Mouse (Mus musculus) kidney, postnatal 0 days (tissue): ENCODE measurements around the gene Mb21d2. TPM values are rescaled to one million over a fixed set of nuclear protein-coding genes. Genes with fewer than 3 reads are reported as not detected.

Experiments used
- ATAC-seq: fragments of 200-750 bp; cut with Nextera tagmentation; replicated peaks from 2 replicates; pipeline ENCODE4 v1.8.0; 2017; ENCODE audit warnings: low read depth, moderate number of reproducible peaks, moderate TSS enrichment, moderate library complexity; ENCODE audit not compliant: low FRiP score
- DNase-seq: peaks from one replicate; pipeline ENCODE4 v3.0.0-alpha.2; 2016; ENCODE audit warnings: low spot score
- H3K27ac ChIP-seq: fragments of 300-500 bp; sonication (generic); 2 replicates; pipeline ENCODE4 v1.5.1; 2014; ENCODE audit warnings: mild to moderate bottlenecking
- H3K27me3 ChIP-seq: fragments of 300-500 bp; sonication (generic); 2 replicates; pipeline ENCODE4 v1.6.1; 2014; ENCODE audit warnings: low read length, mixed read lengths; ENCODE audit not compliant: insufficient read depth
- H3K36me3 ChIP-seq: fragments of 300-500 bp; sonication (generic); 2 replicates; pipeline ENCODE4 v1.6.1; 2014; ENCODE audit warnings: low read length, mixed read lengths; ENCODE audit not compliant: insufficient read depth
- H3K4me1 ChIP-seq: fragments of 300-500 bp; sonication (generic); replicated peaks from 2 replicates; pipeline ENCODE4 v1.6.1; 2014; ENCODE audit warnings: antibody characterized with exemption, low read length, mixed read lengths; ENCODE audit not compliant: insufficient read depth
- H3K4me2 ChIP-seq: fragments of 300-500 bp; sonication (generic); 2 replicates; pipeline ENCODE4 v1.6.1; 2014; ENCODE audit warnings: mild to moderate bottlenecking, low read length, moderate library complexity, mixed read lengths
- H3K4me3 ChIP-seq: fragments of 300-500 bp; sonication (generic); replicated peaks from 2 replicates; pipeline ENCODE4 v1.5.1; 2014; ENCODE audit warnings: low read depth, low read length
- H3K9ac ChIP-seq: fragments of 300-500 bp; sonication (generic); 2 replicates; pipeline ENCODE4 v1.6.1; 2014; ENCODE audit warnings: low read depth, low read length
- H3K9me3 ChIP-seq: fragments of 300-500 bp; sonication (generic); replicated peaks from 2 replicates; pipeline ENCODE4 v1.6.1; 2016; ENCODE audit warnings: low read length, inconsistent platforms, mixed read lengths
- CTCF ChIP-seq: IDR thresholded peaks from 2 replicates; pipeline ENCODE4 v1.5.1; 2016; ENCODE audit warnings: antibody characterized with exemption, low read depth, mild to moderate bottlenecking, moderate library complexity
- WGBS: fragments of 180-500 bp; shearing (Covaris S2); extraction: QIAGEN DNeasy Blood & Tissue Kit; methylation state at CpG from one replicate; pipeline ENCODE4 v1.1.7; 2014; 5-methylcytosine and 5-hydroxymethylcytosine counted together
- polyA plus RNA-seq: library from polyadenylated mRNA; unstranded; fragments of >200 nt; fragmentation: Nextera tagmentation; extraction: Ambion mirVana; gene quantifications from 2 replicates; pipeline ENCODE4 v1.2.1, GENCODE M21; 2015

Mb21d2 gene
- polyA plus RNA-seq, 1 experiment from 2014 or later: 6.9 TPM

GRCm38 (mm10) chr16:28821774-28822173 is 107.7 kb downstream of the Mb21d2 start:
- ATAC-seq (no peak), DNase-seq (no peak)
- no peaks in the 10 kb centered on the region for H3K27me3 ChIP-seq
- no peak overlapping the region for H3K4me2 ChIP-seq
- no peaks in the 10 kb centered on the region for H3K4me1 ChIP-seq
- 62% methylated on average over 6 of the region's 6 CpGs for WGBS
- no peaks in the 10 kb centered on the region for H3K9me3 ChIP-seq
- no peak overlapping the region for H3K27ac ChIP-seq
- H3K9ac ChIP-seq: no peak overlapping the region
- H3K4me3 ChIP-seq: no peak overlapping the region
- no peak for TF ChIP-seq CTCF
- no peaks in the 10 kb centered on the region for H3K36me3 ChIP-seq

- ATAC-seq (no peak), DNase-seq (no peak)
- H3K4me1 ChIP-seq: no peaks in the 10 kb centered on the region
- WGBS: 45% methylated on average over 5 of the region's 5 CpGs
- no peak overlapping the region for H3K4me3 ChIP-seq
- no peaks in the 10 kb centered on the region for H3K36me3 ChIP-seq
- H3K27ac ChIP-seq: no peak overlapping the region
- H3K4me2 ChIP-seq: no peak overlapping the region
- TF ChIP-seq CTCF: no peak
- H3K27me3 ChIP-seq: no peaks in the 10 kb centered on the region
- no peak overlapping the region for H3K9ac ChIP-seq
- no peaks in the 10 kb centered on the region for H3K9me3 ChIP-seq
Measured at GRCm38 (mm10) chr16:28818749-28819285, 110.7 kb downstream of the Mb21d2 start.

- Histone ChIP-seq H3K4me2 (no peak overlapping the region), H3K27ac (no peak overlapping the region), H3K4me1 (no peaks in the 10 kb centered on the region), H3K9ac (no peak overlapping the region), H3K36me3 (no peaks in the 10 kb centered on the region), H3K9me3 (no peaks in the 10 kb centered on the region; the same call in 1 of the 2 replicates), H3K27me3 (no peaks in the 10 kb centered on the region), H3K4me3 (no peak overlapping the region)
- no peak for TF ChIP-seq CTCF
- DNase-seq (no peak), ATAC-seq (no peak)
- WGBS: 71% methylated on average over 1 of the region's 1 CpGs
Measured at GRCm38 (mm10) chr16:28813290-28813689, 116.2 kb downstream of the Mb21d2 start.

GRCm38 (mm10) chr16:28809089-28809488 is 120.4 kb downstream of the Mb21d2 start:
- H3K4me1 ChIP-seq: no peaks in the 10 kb centered on the region
- H3K9ac ChIP-seq: no peak overlapping the region
- H3K36me3 ChIP-seq: no peaks in the 10 kb centered on the region
- no peaks in the 10 kb centered on the region; the same call in 1 of the 2 replicates for H3K9me3 ChIP-seq
- ATAC-seq: no peak
- H3K27ac ChIP-seq: no peak overlapping the region
- no peaks in the 10 kb centered on the region for H3K27me3 ChIP-seq
- no peak overlapping the region for H3K4me2 ChIP-seq
- WGBS: 56% methylated on average over 1 of the region's 1 CpGs
- TF ChIP-seq CTCF: no peak
- peak; percentile 23 for DNase-seq
- no peak overlapping the region for H3K4me3 ChIP-seq

- DNase-seq (peak; percentile 58), ATAC-seq (no peak)
- Histone ChIP-seq H3K27me3 (no peaks in the 10 kb centered on the region), H3K4me2 (no peak overlapping the region), H3K4me1 (no peaks in the 10 kb centered on the region), H3K27ac (no peak overlapping the region), H3K4me3 (no peak overlapping the region), H3K36me3 (no peaks in the 10 kb centered on the region), H3K9me3 (no peaks in the 10 kb centered on the region), H3K9ac (no peak overlapping the region)
- 4% methylated on average over 4 of the region's 4 CpGs for WGBS
- TF ChIP-seq CTCF: peak; percentile 80
Measured at GRCm38 (mm10) chr16:28793115-28793514, 136.4 kb downstream of the Mb21d2 start.

Other genes starting within 250 kb of the Mb21d2 start
- gene Fgf12, start 176.6 kb downstream of the Mb21d2 start, polyA plus RNA-seq: 2.3 and 2.9 TPM in 2 replicates